Mouse (Mus musculus) kidney, postnatal 4 days (tissue): ENCODE results near the gene Iqch.

Experiments
- DNase-seq, 2 experiments: peaks; one replicate each; pipeline ENCODE4 v3.0.0; 2021; ENCODE audit warnings: mixed read lengths in 2 of 2

Iqch gene

GRCm38 (mm10) chr9:63492291-63492690 is 110.0 kb downstream of the Iqch start:
- DNase-seq, result no peak

DNA sequence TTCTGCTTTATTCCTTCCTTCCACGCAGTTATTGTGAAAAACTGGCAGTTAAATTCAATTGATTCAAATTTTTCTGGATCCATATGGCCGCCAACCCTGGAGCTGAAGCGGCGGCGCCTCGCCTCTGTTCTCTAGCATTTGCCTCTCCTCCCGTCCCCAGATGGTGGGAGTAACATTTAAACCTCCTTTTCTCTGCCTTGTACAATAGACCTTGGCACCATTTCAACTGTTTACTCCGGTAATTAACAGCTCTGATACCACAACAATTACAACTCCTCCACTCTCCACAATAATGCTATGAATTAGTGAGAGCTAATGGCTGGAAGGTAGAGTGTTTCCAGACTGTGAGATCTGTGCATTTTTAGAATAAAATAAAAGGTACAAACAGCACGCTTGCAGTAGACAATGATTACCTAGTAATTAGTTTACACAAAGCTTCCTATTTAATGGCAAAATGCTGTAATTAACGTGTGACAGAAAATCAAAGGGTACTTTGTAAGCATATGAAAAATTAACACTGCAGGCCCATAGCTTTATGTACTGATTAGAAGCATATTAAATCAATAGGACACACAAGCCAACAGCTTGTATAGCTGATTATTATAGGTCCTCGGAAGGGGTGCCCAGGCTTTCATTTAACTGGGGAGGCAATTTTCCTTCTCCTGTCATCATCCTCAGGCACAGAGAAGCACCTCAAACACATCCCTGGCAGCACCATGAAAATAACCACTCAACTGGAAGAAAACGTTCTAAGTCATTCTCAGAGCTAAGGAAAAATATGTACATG is 111.6 kb downstream of the Iqch start:
- DNase-seq, result no peak

GRCm38 (mm10) chr9:63489156-63489555 is 113.1 kb downstream of the Iqch start:
- DNase-seq, result no peak

DNA sequence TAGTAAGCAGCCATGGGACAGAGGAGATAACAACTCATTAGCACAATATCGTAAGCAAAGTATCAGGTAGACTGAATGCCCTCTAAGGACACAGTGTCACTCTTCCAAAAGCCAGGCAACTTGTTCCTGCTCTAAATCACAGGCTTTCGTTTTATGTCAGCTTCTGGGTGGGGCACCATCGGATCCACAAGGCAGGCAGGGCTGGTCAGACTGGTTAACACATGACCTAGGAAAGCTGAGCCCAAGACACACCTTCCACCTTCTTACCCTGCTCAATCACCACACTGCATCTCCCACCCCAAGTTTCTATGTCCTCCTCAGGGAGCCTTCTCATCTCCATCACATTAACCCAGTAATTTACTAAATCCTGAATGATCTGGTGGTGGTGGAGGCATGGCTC is 136.7 kb downstream of the Iqch start:
- no peak for DNase-seq

- DNase-seq, result peak; percentile 79 to 83
These were observed 140.0 kb downstream of the Iqch start for GRCm38 (mm10) chr9:63462296-63462695.

- no peak for DNase-seq
These were observed 145.9 kb downstream of the Iqch start for GRCm38 (mm10) chr9:63456401-63456800.

- no peak for DNase-seq
These were observed 148.0 kb downstream of the Iqch start for GRCm38 (mm10) chr9:63454341-63454740.

DNA sequence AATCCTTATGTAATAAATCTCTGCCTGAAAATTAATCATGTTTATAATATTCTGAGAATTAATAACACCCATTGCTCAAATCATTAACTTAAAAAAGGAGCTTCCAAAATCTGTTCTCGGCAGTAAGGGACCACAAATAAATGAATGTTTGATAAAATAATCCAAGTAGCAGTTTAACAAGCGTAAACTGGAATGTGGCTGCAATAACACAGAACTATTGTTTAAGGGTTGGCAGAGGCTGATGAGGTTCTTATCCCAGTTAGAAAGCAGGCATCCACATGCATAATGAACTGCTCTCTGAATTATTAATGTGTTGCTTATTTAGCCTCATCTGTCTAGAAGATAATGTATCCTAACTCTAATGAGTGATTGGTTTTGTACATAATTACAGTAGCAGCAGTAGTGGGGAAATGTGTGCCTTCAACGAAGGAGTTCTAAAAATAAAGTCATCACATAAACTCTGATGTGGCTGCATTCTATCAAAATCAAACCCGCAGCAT is 151.7 kb downstream of the Iqch start:
- DNase-seq, result no peak

DNA sequence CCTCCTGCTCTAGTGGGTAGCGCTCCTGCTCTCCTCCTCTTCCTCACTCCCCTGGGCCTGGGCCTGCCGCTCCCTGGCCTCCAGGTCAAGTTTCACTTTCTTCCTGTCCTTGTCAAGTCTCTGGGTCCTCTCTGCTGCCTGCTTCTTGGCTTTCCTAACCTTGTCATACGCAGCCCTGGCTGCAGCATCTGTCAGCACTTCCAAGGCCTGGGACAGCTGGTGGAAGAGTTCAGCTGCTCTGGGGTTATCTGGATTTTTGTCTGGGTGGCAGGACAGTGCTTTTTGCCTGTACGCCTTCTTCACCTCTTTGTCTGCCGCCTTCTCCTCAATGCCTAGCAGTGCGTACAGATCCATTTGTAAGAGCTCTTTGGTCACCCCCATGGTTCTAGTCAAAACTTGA is 158.6 kb downstream of the Iqch start:
- no peak for DNase-seq

- DNase-seq, result no peak
These were observed 171.6 kb downstream of the Iqch start for GRCm38 (mm10) chr9:63430652-63431051.

GRCm38 (mm10) chr9:63421096-63421736 is 181.1 kb downstream of the Iqch start:
- no peak for DNase-seq

DNA sequence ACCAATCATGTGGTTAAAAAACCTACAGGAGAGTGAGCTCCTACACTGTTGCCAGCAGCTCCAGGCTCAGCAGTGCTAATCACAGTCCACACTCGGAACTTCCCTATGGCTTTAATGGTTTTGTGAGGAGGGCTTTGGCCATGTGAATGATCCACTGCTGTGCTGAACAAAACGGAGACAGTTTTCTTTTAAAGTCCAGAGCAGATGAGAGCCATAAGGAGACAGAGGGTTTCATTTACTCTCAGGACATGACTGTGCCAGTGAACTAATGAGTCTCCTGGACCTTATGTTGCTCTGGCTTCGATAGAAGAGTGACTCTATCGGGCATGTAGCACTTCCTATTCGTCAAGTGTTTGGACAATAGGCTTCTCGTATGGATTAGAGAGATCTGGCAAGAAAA is 181.9 kb downstream of the Iqch start:
- DNase-seq, result no peak

DNA sequence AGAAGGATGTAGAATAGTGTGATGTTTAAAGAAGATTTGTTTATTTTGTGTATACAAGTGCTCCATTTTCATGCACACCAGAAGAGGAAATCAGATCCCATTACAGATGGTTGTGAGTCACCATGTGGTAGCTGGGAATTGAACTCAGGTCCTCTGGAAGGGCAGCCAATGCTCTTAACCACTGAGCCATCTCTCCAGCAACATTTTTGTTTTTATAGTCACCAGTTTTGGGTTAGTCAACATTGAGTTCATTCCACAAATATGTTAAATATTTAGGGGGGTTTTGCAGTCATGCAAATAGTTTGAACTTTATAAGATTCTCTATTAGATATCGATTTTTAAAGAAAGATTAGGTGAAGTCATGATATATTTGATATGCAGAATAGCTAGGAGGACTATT is 202.1 kb downstream of the Iqch start:
- no peak for DNase-seq

GRCm38 (mm10) chr9:63399463-63399815 is 202.9 kb downstream of the Iqch start:
- DNase-seq, result no peak

GRCm38 (mm10) chr9:63398611-63399462 is 203.5 kb downstream of the Iqch start, which contains the start of gene 2300009A05Rik:
2300009A05Rik (minus strand) TSS chr9:63399246.
- peak; percentile 95 to 96 for DNase-seq

DNA sequence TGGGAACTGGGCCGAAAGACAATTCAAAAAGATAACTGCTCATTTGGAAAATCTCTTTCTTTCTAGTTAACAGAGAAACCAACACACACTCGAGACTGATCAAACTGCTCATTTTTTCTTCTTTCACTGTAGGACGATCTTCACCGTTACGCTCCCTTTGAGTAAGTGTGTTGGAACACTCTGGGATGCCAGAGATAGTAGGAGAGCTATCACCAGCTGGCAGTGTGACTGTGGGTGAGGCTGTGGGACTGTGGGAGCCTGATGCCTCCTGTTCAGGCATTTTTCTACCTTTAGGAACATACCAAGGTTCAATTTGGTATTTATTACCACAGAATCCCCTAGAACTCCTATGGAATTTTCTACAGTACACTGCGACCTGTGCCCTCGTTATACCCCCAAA is 206.7 kb downstream of the Iqch start:
- DNase-seq, result no peak

- no peak for DNase-seq
These were observed 211.0 kb downstream of the Iqch start for GRCm38 (mm10) chr9:63391307-63391706.

GRCm38 (mm10) chr9:63382761-63383160 is 219.5 kb downstream of the Iqch start:
- no peak for DNase-seq

- DNase-seq, result no peak
These were observed 222.0 kb downstream of the Iqch start for GRCm38 (mm10) chr9:63380326-63380725.

GRCm38 (mm10) chr9:63378174-63378573 is 224.1 kb downstream of the Iqch start:
- DNase-seq, result no peak

DNA sequence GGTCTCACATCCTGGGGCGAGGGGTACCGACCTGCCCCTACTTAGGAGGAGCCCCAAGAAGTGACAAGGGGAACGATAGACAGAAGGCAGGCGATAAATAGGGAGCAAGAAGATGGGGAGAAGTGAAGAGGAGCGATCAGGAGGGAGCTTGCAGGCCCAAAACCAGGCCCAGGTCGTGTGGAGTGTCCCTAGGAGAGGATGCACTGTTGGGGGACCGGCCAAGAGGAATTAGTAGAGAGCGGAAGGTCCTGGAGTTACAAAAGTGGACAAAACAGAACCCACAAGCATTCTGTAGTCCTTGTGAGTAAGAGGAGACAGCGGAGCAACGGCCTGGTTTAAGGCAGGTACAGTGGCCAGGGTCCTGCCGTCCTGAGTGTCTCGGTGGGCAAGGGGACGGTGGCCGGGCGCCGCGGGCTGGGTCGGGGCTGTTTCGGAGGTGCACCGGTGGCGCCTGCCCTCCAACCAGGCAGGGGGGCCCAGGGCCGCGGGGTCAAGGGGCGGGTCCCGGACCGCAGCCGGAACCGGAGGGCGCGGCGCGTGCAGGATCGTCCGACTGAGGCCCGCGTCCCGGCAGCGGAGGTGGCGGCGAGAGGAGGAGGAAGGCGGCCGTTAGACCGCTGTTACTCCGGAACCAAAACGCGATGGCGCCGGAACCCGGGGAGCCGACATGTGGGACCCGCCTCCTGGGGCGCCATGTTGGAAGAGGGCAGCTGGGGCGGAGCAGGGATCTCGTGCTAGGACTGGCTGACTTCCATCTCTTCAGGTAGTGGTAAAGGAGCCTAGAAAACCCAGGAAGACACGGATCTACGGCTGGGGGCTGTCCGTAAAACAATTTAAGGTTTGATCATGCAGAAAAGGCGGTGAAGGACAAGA is 224.8 kb downstream of the Iqch start, which contains the start of gene Map2k5:
Map2k5 (minus strand) TSS at position 633 of the 873 bp plus-strand sequence.
- DNase-seq, result peak; percentile 93 to 95

DNA sequence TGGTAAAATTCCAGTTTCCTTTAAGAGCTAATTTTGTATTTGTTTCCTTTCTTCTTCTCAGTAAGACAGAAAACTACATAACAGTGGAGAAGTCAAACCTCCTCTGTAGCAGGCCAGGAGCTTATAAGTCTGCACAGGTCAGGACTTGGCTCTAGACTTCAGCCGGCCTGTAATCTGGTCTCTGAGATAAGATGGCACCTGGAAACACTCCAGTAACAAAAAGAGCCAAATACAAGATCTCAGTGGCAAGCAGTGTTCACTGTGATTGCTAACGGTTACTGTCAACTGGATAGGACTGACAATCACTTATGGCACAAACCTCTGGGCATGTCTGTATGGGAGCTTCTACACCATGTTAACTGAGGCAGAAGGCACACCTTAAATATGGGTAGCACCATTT is 229.0 kb downstream of the Iqch start:
- DNase-seq, result no peak
